Mouse (Mus musculus): ENCODE data around the gene Pram1. TPM values are rescaled to one million over a fixed set of nuclear protein-coding genes. Genes with fewer than 3 reads are reported as not detected.

Pram1 gene
- 0.25 and 0.33 TPM in 2 replicates for polyA plus RNA-seq (2012; rRNA removed)

DNA sequence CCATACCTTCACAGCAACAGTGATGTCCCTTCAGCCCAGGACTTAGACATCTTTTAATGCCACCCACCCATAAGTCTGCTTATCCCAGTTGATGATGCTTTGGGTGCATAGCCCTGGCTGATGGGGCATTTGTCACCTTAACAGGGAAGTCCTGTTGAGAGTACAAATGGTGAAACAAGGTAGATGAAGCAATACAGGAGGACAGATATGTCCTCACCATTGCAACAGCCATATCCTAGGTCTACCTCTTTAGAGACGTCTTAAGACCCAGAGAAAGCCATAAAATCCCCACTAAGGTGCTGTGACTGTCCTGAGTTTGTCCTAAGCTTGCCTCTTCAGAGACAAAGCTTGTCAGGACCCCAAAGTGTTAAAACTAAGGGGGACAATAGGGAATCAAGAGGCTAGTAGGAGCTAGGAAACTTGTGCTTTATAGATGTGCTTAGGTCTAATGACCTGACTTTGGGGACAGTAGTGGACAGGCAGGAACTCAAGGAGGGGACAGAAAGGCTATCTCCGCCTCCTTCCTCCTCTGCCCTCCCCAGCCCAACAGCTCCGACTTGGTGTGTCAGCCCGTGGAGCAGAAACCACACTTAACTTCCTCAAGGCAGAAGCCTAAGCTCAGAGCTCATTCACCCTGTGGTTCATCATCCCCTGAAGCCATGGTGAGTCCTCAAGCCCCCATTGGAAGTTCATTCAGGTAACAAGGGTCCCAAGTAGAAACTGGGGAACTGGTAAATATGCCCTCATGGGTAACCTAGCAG lies at the start of gene Pram1:
Pram1 (plus strand) TSS at position 541 of the 761 bp plus-strand sequence.
- TF ChIP-seq CTCF (IDR thresholded peaks at IDR 0.05; ENCODE audit: control insufficient read depth, insufficient read depth, insufficient replicate concordance, low read depth, low read length) (no peak), POLR2A (IDR thresholded peaks at IDR 0.05; ENCODE audit: control insufficient read depth, low read depth, low read length) (no peak)
- no peak within 1 kb of the TSS for H3K4me3 ChIP-seq (ENCODE audit: control insufficient read depth, low read depth, low read length)
- no peaks in the 10 kb centered on the region for H3K36me3 ChIP-seq (ENCODE audit: control insufficient read depth, insufficient read depth, low read length)
- no peak within 1 kb of the TSS for H3K27ac ChIP-seq (ENCODE audit: control insufficient read depth, insufficient read depth, low read depth, low read length)
- no peaks in the 10 kb centered on the region; the same call in 1 of the 2 replicates for H3K4me1 ChIP-seq (ENCODE audit: control insufficient read depth, insufficient read depth, low read length)
- H3K27me3 ChIP-seq (ENCODE audit: control insufficient read depth, insufficient read depth, low read length): no peaks in the 10 kb centered on the region

DNA sequence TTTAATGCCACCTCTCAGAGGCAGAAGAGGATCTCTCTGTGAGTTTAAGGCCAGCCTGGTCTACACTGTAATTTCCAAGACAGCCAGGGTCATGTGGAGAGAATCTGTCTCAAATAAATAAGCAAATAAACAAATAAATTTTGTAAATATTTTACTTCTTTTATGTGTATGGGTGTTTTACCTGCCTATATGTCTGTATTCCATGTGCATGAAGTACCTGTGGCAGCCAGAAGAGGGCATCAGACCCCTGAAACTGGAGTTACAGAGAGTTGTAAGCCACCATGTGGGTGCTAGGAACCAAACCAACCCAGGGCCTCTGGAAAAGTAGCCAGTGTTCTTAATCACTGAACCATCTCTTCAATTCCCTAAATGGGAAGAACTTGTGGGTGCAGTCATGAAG lies 40.6 kb upstream of the Pram1 start:
- Histone ChIP-seq H3K27ac (ENCODE audit: control insufficient read depth, insufficient read depth, low read depth, low read length) (no peak overlapping the region), H3K27me3 (ENCODE audit: control insufficient read depth, insufficient read depth, low read length) (no peaks in the 10 kb centered on the region), H3K4me1 (ENCODE audit: control insufficient read depth, insufficient read depth, low read length) (peaks cover 2% of the 10 kb centered on the region; the same call in 1 of the 2 replicates), H3K36me3 (ENCODE audit: control insufficient read depth, insufficient read depth, low read length) (no peaks in the 10 kb centered on the region), H3K4me3 (ENCODE audit: control insufficient read depth, low read depth, low read length) (no peak overlapping the region)
- no peak for TF ChIP-seq POLR2A (IDR thresholded peaks at IDR 0.05; ENCODE audit: control insufficient read depth, low read depth, low read length)
- TF ChIP-seq CTCF (IDR thresholded peaks at IDR 0.05; ENCODE audit: control insufficient read depth, insufficient read depth, insufficient replicate concordance, low read depth, low read length): peak; percentile 12; the same call in 1 of the 2 replicates

- no peak overlapping the region for H3K27ac ChIP-seq (ENCODE audit: control insufficient read depth, insufficient read depth, low read depth, low read length)
- no peaks in the 10 kb centered on the region for H3K36me3 ChIP-seq (ENCODE audit: control insufficient read depth, insufficient read depth, low read length)
- no peaks in the 10 kb centered on the region for H3K27me3 ChIP-seq (ENCODE audit: control insufficient read depth, insufficient read depth, low read length)
- H3K4me1 ChIP-seq (ENCODE audit: control insufficient read depth, insufficient read depth, low read length): peaks cover 2% of the 10 kb centered on the region; the same call in 1 of the 2 replicates
- TF ChIP-seq CTCF (IDR thresholded peaks at IDR 0.05; ENCODE audit: control insufficient read depth, insufficient read depth, insufficient replicate concordance, low read depth, low read length): no peak
- no peak for TF ChIP-seq POLR2A (IDR thresholded peaks at IDR 0.05; ENCODE audit: control insufficient read depth, low read depth, low read length)
- H3K4me3 ChIP-seq (ENCODE audit: control insufficient read depth, low read depth, low read length): no peak overlapping the region
These were observed 39.4 kb upstream of the Pram1 start for GRCm38 (mm10) chr17:33598506-33598905.

DNA sequence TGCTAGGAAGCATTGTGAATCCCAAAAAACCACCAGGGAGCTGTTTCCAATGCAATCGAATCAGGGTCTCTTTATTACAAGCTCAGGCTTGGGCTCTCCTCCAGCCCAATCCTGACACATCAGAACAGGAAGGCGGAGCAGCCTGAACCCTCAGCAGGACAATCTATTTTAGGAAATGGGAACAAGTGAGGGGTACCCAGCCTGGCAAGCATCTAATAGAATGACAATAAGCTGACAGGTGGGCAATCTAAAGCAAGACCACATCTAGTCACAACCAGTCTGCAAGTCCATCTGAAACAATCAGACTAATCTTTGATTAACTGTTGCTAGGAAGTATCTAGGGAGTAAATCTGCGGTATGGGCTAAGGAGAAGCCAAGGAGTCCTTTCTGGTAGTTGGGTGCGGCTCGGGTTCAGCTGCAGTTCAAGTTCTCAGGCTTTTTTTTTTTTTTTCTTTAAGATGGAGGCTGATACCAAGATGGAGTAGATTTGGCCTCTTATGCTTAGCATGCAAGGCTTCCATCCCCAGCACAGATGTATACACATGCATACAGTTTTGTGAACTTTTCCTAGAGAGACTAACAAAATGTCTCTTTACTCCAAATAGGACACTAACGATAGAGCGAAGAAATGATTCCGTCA lies 37.9 kb upstream of the Pram1 start:
- no peak overlapping the region for H3K4me3 ChIP-seq (ENCODE audit: control insufficient read depth, low read depth, low read length)
- no peaks in the 10 kb centered on the region for H3K27me3 ChIP-seq (ENCODE audit: control insufficient read depth, insufficient read depth, low read length)
- H3K36me3 ChIP-seq (ENCODE audit: control insufficient read depth, insufficient read depth, low read length): no peaks in the 10 kb centered on the region
- TF ChIP-seq CTCF (IDR thresholded peaks at IDR 0.05; ENCODE audit: control insufficient read depth, insufficient read depth, insufficient replicate concordance, low read depth, low read length): no peak
- H3K27ac ChIP-seq (ENCODE audit: control insufficient read depth, insufficient read depth, low read depth, low read length): no peak overlapping the region
- H3K4me1 ChIP-seq (ENCODE audit: control insufficient read depth, insufficient read depth, low read length): peaks cover 2% of the 10 kb centered on the region; the same call in 1 of the 2 replicates

DNA sequence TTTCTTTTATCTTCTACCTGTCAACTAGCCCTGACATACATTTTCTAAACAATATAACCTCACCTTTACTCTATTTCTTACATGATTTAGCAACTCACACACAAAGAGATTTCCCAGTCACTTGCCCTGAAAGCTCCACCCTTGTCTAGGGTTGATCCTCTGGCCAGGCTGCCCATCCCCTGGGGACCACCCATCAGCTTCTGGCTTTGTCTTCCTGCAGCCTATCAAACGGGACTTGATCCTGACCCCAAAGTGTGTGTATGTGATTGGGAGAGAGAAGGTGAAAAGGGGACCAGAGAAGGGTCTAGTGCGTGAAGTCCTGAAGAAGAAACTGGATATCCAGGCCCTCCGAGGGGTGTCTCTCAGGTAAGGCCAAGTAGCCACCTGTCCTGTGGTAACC lies 37.0 kb upstream of the Pram1 start:
- no peak overlapping the region for H3K4me3 ChIP-seq (ENCODE audit: control insufficient read depth, low read depth, low read length)
- H3K27ac ChIP-seq (ENCODE audit: control insufficient read depth, insufficient read depth, low read depth, low read length): no peak overlapping the region
- TF ChIP-seq CTCF (IDR thresholded peaks at IDR 0.05; ENCODE audit: control insufficient read depth, insufficient read depth, insufficient replicate concordance, low read depth, low read length): no peak
- TF ChIP-seq POLR2A (IDR thresholded peaks at IDR 0.05; ENCODE audit: control insufficient read depth, low read depth, low read length): no peak

GRCm38 (mm10) chr17:33601947-33602346 lies 35.9 kb upstream of the Pram1 start:
- H3K27me3 ChIP-seq (ENCODE audit: control insufficient read depth, insufficient read depth, low read length): no peaks in the 10 kb centered on the region
- no peak overlapping the region for H3K4me3 ChIP-seq (ENCODE audit: control insufficient read depth, low read depth, low read length)
- no peaks in the 10 kb centered on the region for H3K36me3 ChIP-seq (ENCODE audit: control insufficient read depth, insufficient read depth, low read length)
- no peak overlapping the region for H3K27ac ChIP-seq (ENCODE audit: control insufficient read depth, insufficient read depth, low read depth, low read length)
- no peak for TF ChIP-seq POLR2A (IDR thresholded peaks at IDR 0.05; ENCODE audit: control insufficient read depth, low read depth, low read length)
- TF ChIP-seq CTCF (IDR thresholded peaks at IDR 0.05; ENCODE audit: control insufficient read depth, insufficient read depth, insufficient replicate concordance, low read depth, low read length): no peak
- H3K4me1 ChIP-seq (ENCODE audit: control insufficient read depth, insufficient read depth, low read length): peaks cover 2% of the 10 kb centered on the region; the same call in 1 of the 2 replicates

More for the DNA sequence above, 37.0 kb upstream of the Pram1 start:
- Histone ChIP-seq H3K27me3 (ENCODE audit: control insufficient read depth, insufficient read depth, low read length) (no peaks in the 10 kb centered on the region), H3K36me3 (ENCODE audit: control insufficient read depth, insufficient read depth, low read length) (no peaks in the 10 kb centered on the region), H3K4me1 (ENCODE audit: control insufficient read depth, insufficient read depth, low read length) (peaks cover 2% of the 10 kb centered on the region; the same call in 1 of the 2 replicates)

GRCm38 (mm10) chr17:33607273-33607672 lies 30.6 kb upstream of the Pram1 start:
- Histone ChIP-seq H3K27ac (ENCODE audit: control insufficient read depth, insufficient read depth, low read depth, low read length) (no peak overlapping the region), H3K4me3 (ENCODE audit: control insufficient read depth, low read depth, low read length) (no peak overlapping the region), H3K4me1 (ENCODE audit: control insufficient read depth, insufficient read depth, low read length) (no peaks in the 10 kb centered on the region), H3K36me3 (ENCODE audit: control insufficient read depth, insufficient read depth, low read length) (no peaks in the 10 kb centered on the region), H3K27me3 (ENCODE audit: control insufficient read depth, insufficient read depth, low read length) (no peaks in the 10 kb centered on the region)
- TF ChIP-seq CTCF (IDR thresholded peaks at IDR 0.05; ENCODE audit: control insufficient read depth, insufficient read depth, insufficient replicate concordance, low read depth, low read length) (no peak), POLR2A (IDR thresholded peaks at IDR 0.05; ENCODE audit: control insufficient read depth, low read depth, low read length) (no peak)
